Mouse (Mus musculus): Measurements from ENCODE around the gene Phkg2.

DNA sequence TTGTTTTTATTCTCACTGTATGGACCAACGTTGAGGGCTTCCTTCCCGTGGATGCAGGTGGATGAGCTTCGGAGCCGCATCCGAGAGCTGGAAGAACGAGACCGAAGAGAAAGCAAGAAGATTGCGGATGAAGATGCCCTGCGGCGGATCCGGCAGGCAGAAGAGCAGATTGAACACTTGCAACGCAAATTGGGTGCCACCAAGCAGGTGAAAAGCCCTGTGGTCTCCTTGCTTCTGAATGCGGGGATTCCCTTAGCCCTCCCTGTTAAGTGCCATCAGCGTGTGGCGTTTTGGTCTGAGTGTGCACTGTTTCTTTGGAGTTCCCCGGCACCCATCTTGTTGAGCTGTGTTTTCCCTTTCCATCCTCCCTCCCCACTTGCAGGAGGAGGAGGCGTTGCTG lies 23.6 kb downstream of the Phkg2 start:
- no peak for TF ChIP-seq CTCF (IDR thresholded peaks at IDR 0.05; ENCODE audit: low read depth, low read length)
- TF ChIP-seq POLR2AphosphoS5 (IDR thresholded peaks at IDR 0.05; ENCODE audit: insufficient replicate concordance, low read depth, low read length) = no peak
- no peak for TF ChIP-seq GATA1 (IDR thresholded peaks at IDR 0.05; ENCODE audit: borderline replicate concordance, low read length)
- TF ChIP-seq TAL1 (conservative IDR thresholded peaks at IDR 0.05; ENCODE audit: low read depth, low read length) = no peak
- TF ChIP-seq GATA2 (IDR thresholded peaks at IDR 0.05; ENCODE audit: borderline replicate concordance, low read depth, low read length) = no peak

All from G1E (cell line).